Mouse (Mus musculus) kidney, embryonic 14.5 days (tissue): ENCODE results near the gene Oxnad1. TPM values are rescaled to one million over a fixed set of nuclear protein-coding genes. Genes with fewer than 3 reads are reported as not detected.

Experiments used
- ATAC-seq: fragments of 200-750 bp; cut with Nextera tagmentation; 2 replicates; pipeline ENCODE4 v1.8.0; 2017; ENCODE audit warnings: moderate number of reproducible peaks, mild to moderate bottlenecking, moderate TSS enrichment, moderate library complexity; ENCODE audit not compliant: low FRiP score, low TSS enrichment
- H3K27ac ChIP-seq: fragments of 300-500 bp; sonication (generic); 2 replicates; pipeline ENCODE4 v1.5.1; 2014; ENCODE audit warnings: low read depth, mild to moderate bottlenecking, low read length, moderate library complexity, mixed read lengths
- H3K27me3 ChIP-seq: fragments of 300-500 bp; sonication (generic); 2 replicates; pipeline ENCODE4 v1.6.1; 2014; ENCODE audit warnings: mild to moderate bottlenecking, low read length; ENCODE audit not compliant: control insufficient read depth, insufficient read depth
- H3K36me3 ChIP-seq: fragments of 300-500 bp; sonication (generic); 2 replicates; pipeline ENCODE4 v1.6.1; 2014; ENCODE audit warnings: low read length, mixed read lengths; ENCODE audit not compliant: control insufficient read depth, insufficient read depth
- H3K4me1 ChIP-seq: fragments of 300-500 bp; sonication (generic); 2 replicates; pipeline ENCODE4 v1.6.1; 2014; ENCODE audit warnings: low read length, mixed read lengths; ENCODE audit not compliant: control insufficient read depth, insufficient read depth
- H3K4me2 ChIP-seq: fragments of 300-500 bp; sonication (generic); replicated peaks from 2 replicates; pipeline ENCODE4 v1.6.1; 2014; ENCODE audit warnings: low read depth, mild to moderate bottlenecking, low read length
- H3K4me3 ChIP-seq: fragments of 300-500 bp; sonication (generic); 2 replicates; pipeline ENCODE4 v1.5.1; 2014; ENCODE audit warnings: mild to moderate bottlenecking, low read length
- H3K9ac ChIP-seq: fragments of 300-500 bp; sonication (generic); 2 replicates; pipeline ENCODE4 v1.6.1; 2014; ENCODE audit warnings: low read depth, mild to moderate bottlenecking, low read length, moderate library complexity
- H3K9me3 ChIP-seq: fragments of 300-500 bp; sonication (generic); 2 replicates; pipeline ENCODE4 v1.6.1; 2016; ENCODE audit warnings: low read length; ENCODE audit not compliant: control insufficient read depth
- WGBS: fragments of 180-500 bp; shearing (Covaris S2); extraction: QIAGEN DNeasy Blood & Tissue Kit; methylation state at CpG from one replicate; pipeline ENCODE4 v1.1.7; 2014; 5-methylcytosine and 5-hydroxymethylcytosine counted together
- polyA plus RNA-seq: library from polyadenylated mRNA; unstranded; fragments of >200 nt; fragmentation: Nextera tagmentation; extraction: Ambion mirVana; gene quantifications from 2 replicates; pipeline ENCODE4 v1.2.1, GENCODE M21; 2014

The Oxnad1 gene
- 29.1 and 33.6 TPM in 2 replicates for polyA plus RNA-seq

GRCm38 (mm10) chr14:32084761-32085485 is at the start of gene Oxnad1:
Gene Oxnad1, plus strand, starts transcription at chr14:32085374.
- ATAC-seq = peak; percentile 94

GRCm38 (mm10) chr14:32036482-32036881 is 48.7 kb upstream of the Oxnad1 start:
- H3K9me3 ChIP-seq = no peaks in the 10 kb centered on the region
- H3K4me3 ChIP-seq = no peak overlapping the region
- no peaks in the 10 kb centered on the region for H3K27me3 ChIP-seq
- no peak overlapping the region for H3K27ac ChIP-seq
- no peak overlapping the region for H3K4me2 ChIP-seq
- no peaks in the 10 kb centered on the region for H3K36me3 ChIP-seq
- no peaks in the 10 kb centered on the region for H3K4me1 ChIP-seq
- ATAC-seq = no peak
- 77% methylated on average over 5 of the region's 5 CpGs for WGBS
- H3K9ac ChIP-seq = no peak overlapping the region

More at GRCm38 (mm10) chr14:32084761-32085485, at the start of gene Oxnad1:
- 2% methylated on average over 22 of the region's 22 CpGs for WGBS
- Histone ChIP-seq H3K36me3 (peaks cover 22% of the 10 kb centered on the region), H3K4me3 (peak within 1 kb of the TSS; percentile 66), H3K9ac (peak within 1 kb of the TSS; percentile 73), H3K27me3 (no peaks in the 10 kb centered on the region), H3K27ac (peak within 1 kb of the TSS; percentile 88), H3K4me2 (peak within 1 kb of the TSS; percentile 70), H3K4me1 (no peaks in the 10 kb centered on the region; the same call in 1 of the 2 replicates), H3K9me3 (no peaks in the 10 kb centered on the region)

GRCm38 (mm10) chr14:32037661-32038252 is 47.4 kb upstream of the Oxnad1 start:
- 81% methylated on average over 8 of the region's 8 CpGs for WGBS
- no peaks in the 10 kb centered on the region for H3K27me3 ChIP-seq
- ATAC-seq = no peak
- H3K9me3 ChIP-seq = no peaks in the 10 kb centered on the region
- H3K4me2 ChIP-seq = no peak overlapping the region
- no peaks in the 10 kb centered on the region for H3K36me3 ChIP-seq
- no peak overlapping the region for H3K27ac ChIP-seq
- H3K4me3 ChIP-seq = no peak overlapping the region
- no peak overlapping the region for H3K9ac ChIP-seq
- H3K4me1 ChIP-seq = no peaks in the 10 kb centered on the region

- Histone ChIP-seq H3K4me1 (no peaks in the 10 kb centered on the region), H3K27me3 (no peaks in the 10 kb centered on the region), H3K4me2 (no peak overlapping the region), H3K27ac (no peak overlapping the region), H3K9ac (no peak overlapping the region), H3K9me3 (no peaks in the 10 kb centered on the region), H3K4me3 (no peak overlapping the region), H3K36me3 (no peaks in the 10 kb centered on the region)
- no peak for ATAC-seq
- 19% methylated on average over 5 of the region's 5 CpGs for WGBS
Observed at GRCm38 (mm10) chr14:32042108-32042507, 43.1 kb upstream of the Oxnad1 start.

- Histone ChIP-seq H3K4me3 (no peak overlapping the region), H3K9me3 (no peaks in the 10 kb centered on the region), H3K4me1 (no peaks in the 10 kb centered on the region), H3K9ac (no peak overlapping the region), H3K27ac (no peak overlapping the region), H3K27me3 (no peaks in the 10 kb centered on the region), H3K4me2 (no peak overlapping the region), H3K36me3 (no peaks in the 10 kb centered on the region)
- WGBS = 73% methylated on average over 8 of the region's 8 CpGs
- ATAC-seq = no peak
Observed at GRCm38 (mm10) chr14:32046357-32046756, 38.8 kb upstream of the Oxnad1 start.

- no peak for ATAC-seq
- WGBS = 81% methylated on average over 6 of the region's 6 CpGs
- no peak overlapping the region for H3K27ac ChIP-seq
- no peak overlapping the region for H3K9ac ChIP-seq
- H3K9me3 ChIP-seq = no peaks in the 10 kb centered on the region
- H3K4me1 ChIP-seq = no peaks in the 10 kb centered on the region
- H3K4me2 ChIP-seq = no peak overlapping the region
- H3K36me3 ChIP-seq = no peaks in the 10 kb centered on the region
- no peak overlapping the region for H3K4me3 ChIP-seq
- no peaks in the 10 kb centered on the region for H3K27me3 ChIP-seq
Observed at GRCm38 (mm10) chr14:32050171-32050570, 35.0 kb upstream of the Oxnad1 start.

GRCm38 (mm10) chr14:32053895-32054294 is 31.3 kb upstream of the Oxnad1 start:
- Histone ChIP-seq H3K27ac (no peak overlapping the region), H3K9ac (no peak overlapping the region), H3K4me2 (no peak overlapping the region), H3K9me3 (no peaks in the 10 kb centered on the region), H3K36me3 (no peaks in the 10 kb centered on the region), H3K4me1 (no peaks in the 10 kb centered on the region), H3K4me3 (no peak overlapping the region), H3K27me3 (no peaks in the 10 kb centered on the region)
- WGBS = 72% methylated on average over 5 of the region's 5 CpGs
- ATAC-seq = no peak

GRCm38 (mm10) chr14:32054788-32055187 is 30.4 kb upstream of the Oxnad1 start:
- ATAC-seq = no peak
- Histone ChIP-seq H3K4me1 (no peaks in the 10 kb centered on the region), H3K9ac (no peak overlapping the region), H3K9me3 (no peaks in the 10 kb centered on the region), H3K36me3 (no peaks in the 10 kb centered on the region), H3K27ac (no peak overlapping the region), H3K27me3 (no peaks in the 10 kb centered on the region), H3K4me2 (no peak overlapping the region), H3K4me3 (no peak overlapping the region)
- WGBS = 70% methylated on average over 10 of the region's 10 CpGs

- no peak overlapping the region for H3K9ac ChIP-seq
- H3K4me1 ChIP-seq = no peaks in the 10 kb centered on the region
- 74% methylated on average over 8 of the region's 8 CpGs for WGBS
- no peak overlapping the region for H3K4me3 ChIP-seq
- H3K27me3 ChIP-seq = no peaks in the 10 kb centered on the region
- no peaks in the 10 kb centered on the region for H3K36me3 ChIP-seq
- no peaks in the 10 kb centered on the region for H3K9me3 ChIP-seq
- ATAC-seq = no peak
- no peak overlapping the region for H3K4me2 ChIP-seq
- H3K27ac ChIP-seq = no peak overlapping the region
Observed at GRCm38 (mm10) chr14:32055781-32056180, 29.4 kb upstream of the Oxnad1 start.
